Mouse (Mus musculus) hindbrain, embryonic 15.5 days (tissue): ENCODE results near the gene Nemp1. TPM values are rescaled to one million over a fixed set of nuclear protein-coding genes. Genes with fewer than 3 reads are reported as not detected.

ENCODE experiments used
- ATAC-seq: fragments of 200-750 bp; cut with Nextera tagmentation; 2 replicates; pipeline ENCODE4 v1.8.0; 2017; ENCODE audit warnings: low read depth, moderate number of reproducible peaks, moderate TSS enrichment; ENCODE audit not compliant: low FRiP score
- H3K27ac ChIP-seq: fragments of 300-500 bp; sonication (generic); replicated peaks from 2 replicates; pipeline ENCODE4 v1.5.1; 2015; ENCODE audit warnings: mild to moderate bottlenecking, inconsistent platforms
- H3K27me3 ChIP-seq: fragments of 300-500 bp; sonication (generic); 2 replicates; pipeline ENCODE4 v1.6.1; 2015; ENCODE audit warnings: control low read depth, inconsistent platforms
- H3K36me3 ChIP-seq: fragments of 300-500 bp; sonication (generic); 2 replicates; pipeline ENCODE4 v1.6.1; 2015; ENCODE audit warnings: control low read depth, inconsistent platforms
- H3K4me1 ChIP-seq: fragments of 300-500 bp; sonication (generic); replicated peaks from 2 replicates; pipeline ENCODE4 v1.6.1; 2015; ENCODE audit warnings: control low read depth, inconsistent platforms
- H3K4me2 ChIP-seq: fragments of 300-500 bp; sonication (generic); 2 replicates; pipeline ENCODE4 v1.6.1; 2015; ENCODE audit warnings: moderate library complexity, mild to moderate bottlenecking, inconsistent platforms
- H3K4me3 ChIP-seq: fragments of 300-500 bp; sonication (generic); 2 replicates; pipeline ENCODE4 v1.5.1; 2015; ENCODE audit warnings: mild to moderate bottlenecking, inconsistent platforms
- H3K9ac ChIP-seq: fragments of 300-500 bp; sonication (generic); 2 replicates; pipeline ENCODE4 v1.6.1; 2015; ENCODE audit warnings: inconsistent platforms
- H3K9me3 ChIP-seq: fragments of 300-500 bp; sonication (generic); 2 replicates; pipeline ENCODE4 v1.6.1; 2016; ENCODE audit warnings: control low read depth, inconsistent platforms
- WGBS: fragments of 180-500 bp; shearing (Covaris S2); methylation state at CpG from one replicate; pipeline ENCODE4 v1.1.7; 2015; 5-methylcytosine and 5-hydroxymethylcytosine counted together
- polyA plus RNA-seq: library from polyadenylated mRNA; unstranded; fragments of >200 nt; fragmentation: Nextera tagmentation; extraction: Ambion mirVana; gene quantifications from 2 replicates; pipeline ENCODE4 v1.2.1, GENCODE M21; 2015

Gene Nemp1
- polyA plus RNA-seq, result 3.1 and 3.4 TPM in 2 replicates

- no peaks in the 10 kb centered on the region for H3K9me3 ChIP-seq
- H3K27ac ChIP-seq, result peak within 1 kb of the TSS; percentile 73
- peaks cover 54% of the 10 kb centered on the region for H3K4me1 ChIP-seq
- ATAC-seq, result peak; percentile 60
- peak within 1 kb of the TSS; percentile 47 for H3K9ac ChIP-seq
- peak within 1 kb of the TSS; percentile 49 for H3K4me3 ChIP-seq
- under 1% methylated on average over 63 of the region's 73 CpGs for WGBS
- H3K36me3 ChIP-seq, result no peaks in the 10 kb centered on the region
- peak within 1 kb of the TSS; percentile 91 for H3K4me2 ChIP-seq
- peaks cover 60% of the 10 kb centered on the region for H3K27me3 ChIP-seq
Observed at GRCm38 (mm10) chr10:127666501-127667268, at the start of gene Nemp1. Gene Nemp1 (plus strand): TSS chr10:127666901.

- Histone ChIP-seq H3K4me1 (peaks cover 62% of the 10 kb centered on the region), H3K4me3 (no peak overlapping the region), H3K9ac (peak overlapping the region; percentile 19; the same call in 1 of the 2 replicates), H3K27me3 (no peaks in the 10 kb centered on the region), H3K4me2 (peak overlapping the region; percentile 87), H3K36me3 (peaks cover 4% of the 10 kb centered on the region), H3K9me3 (no peaks in the 10 kb centered on the region), H3K27ac (no peak overlapping the region)
- ATAC-seq, result no peak
- 62% methylated on average over 4 of the region's 4 CpGs for WGBS
Observed at GRCm38 (mm10) chr10:127617294-127617693, 49.4 kb upstream of the Nemp1 start.

DNA sequence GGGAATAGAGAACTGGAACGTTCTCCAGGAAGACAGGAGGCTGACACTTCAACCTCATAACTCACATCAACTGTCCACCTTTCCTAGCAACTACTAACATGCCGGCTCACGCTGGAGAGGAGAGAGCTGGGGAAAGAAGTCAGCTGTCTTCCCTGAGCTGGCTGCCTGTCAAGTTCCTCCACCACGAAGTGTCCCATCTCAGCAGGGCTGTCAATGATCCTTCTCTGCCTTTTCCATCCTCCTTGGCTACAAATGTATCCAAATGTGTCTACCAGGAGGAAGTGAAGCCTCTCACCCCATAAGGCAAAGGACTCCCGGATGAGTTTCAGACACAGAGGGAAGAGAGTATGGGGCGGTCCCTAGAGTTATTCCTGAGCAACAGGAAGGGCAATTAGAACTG, 48.5 kb upstream of the Nemp1 start:
- 38% methylated on average over 6 of the region's 6 CpGs for WGBS
- H3K9me3 ChIP-seq, result no peaks in the 10 kb centered on the region
- H3K27ac ChIP-seq, result no peak overlapping the region
- no peak for ATAC-seq
- 0 out of 2 replicates have a peak overlapping the region, but pooled peaks have one; percentile 70 for H3K9ac ChIP-seq
- peak overlapping the region; percentile 87 for H3K4me2 ChIP-seq
- H3K36me3 ChIP-seq, result no peaks in the 10 kb centered on the region
- no peaks in the 10 kb centered on the region for H3K27me3 ChIP-seq
- H3K4me3 ChIP-seq, result peak overlapping the region; percentile 71
- peaks cover 62% of the 10 kb centered on the region for H3K4me1 ChIP-seq

GRCm38 (mm10) chr10:127619119-127619721, 47.5 kb upstream of the Nemp1 start:
- no peaks in the 10 kb centered on the region for H3K27me3 ChIP-seq
- H3K4me1 ChIP-seq, result peaks cover 55% of the 10 kb centered on the region
- ATAC-seq, result no peak
- H3K9ac ChIP-seq, result peak overlapping the region; percentile 70
- peak overlapping the region; percentile 87 for H3K4me2 ChIP-seq
- no peaks in the 10 kb centered on the region for H3K36me3 ChIP-seq
- 23% methylated on average over 8 of the region's 8 CpGs for WGBS
- peak overlapping the region; percentile 71 for H3K4me3 ChIP-seq
- H3K27ac ChIP-seq, result peak overlapping the region; percentile 86
- H3K9me3 ChIP-seq, result no peaks in the 10 kb centered on the region

DNA sequence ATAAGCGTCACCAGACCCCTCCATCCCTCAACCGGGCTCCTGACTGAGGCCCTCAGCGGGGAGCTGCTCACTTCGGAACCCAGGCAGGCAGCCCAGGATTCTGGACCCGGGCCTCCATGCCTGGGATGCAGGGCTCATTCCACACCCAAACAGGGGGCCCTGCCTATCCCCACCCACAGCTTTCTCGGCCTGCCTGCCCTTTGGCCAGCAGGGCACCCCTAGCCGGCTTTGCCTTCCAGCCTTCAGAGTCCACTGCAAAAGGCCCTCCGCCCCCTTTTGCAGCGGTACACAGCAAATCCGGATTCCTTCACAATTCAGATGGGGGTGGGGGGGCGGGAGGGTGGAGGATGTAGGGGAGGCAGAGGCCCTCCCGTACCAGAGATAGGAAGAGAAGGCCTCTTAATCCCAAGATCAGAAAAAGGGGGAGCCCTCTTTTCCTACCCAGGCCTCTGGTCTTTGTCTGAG, 46.7 kb upstream of the Nemp1 start:
- Histone ChIP-seq H3K36me3 (no peaks in the 10 kb centered on the region), H3K27ac (peak overlapping the region; percentile 86), H3K27me3 (no peaks in the 10 kb centered on the region), H3K9ac (peak overlapping the region; percentile 70), H3K4me1 (peaks cover 47% of the 10 kb centered on the region), H3K4me2 (peak overlapping the region; percentile 87), H3K4me3 (peak overlapping the region; percentile 71), H3K9me3 (no peaks in the 10 kb centered on the region)
- WGBS, result under 1% methylated on average over 12 of the region's 12 CpGs
- ATAC-seq, result peak; percentile 2; the same call in 1 of the 2 replicates

DNA sequence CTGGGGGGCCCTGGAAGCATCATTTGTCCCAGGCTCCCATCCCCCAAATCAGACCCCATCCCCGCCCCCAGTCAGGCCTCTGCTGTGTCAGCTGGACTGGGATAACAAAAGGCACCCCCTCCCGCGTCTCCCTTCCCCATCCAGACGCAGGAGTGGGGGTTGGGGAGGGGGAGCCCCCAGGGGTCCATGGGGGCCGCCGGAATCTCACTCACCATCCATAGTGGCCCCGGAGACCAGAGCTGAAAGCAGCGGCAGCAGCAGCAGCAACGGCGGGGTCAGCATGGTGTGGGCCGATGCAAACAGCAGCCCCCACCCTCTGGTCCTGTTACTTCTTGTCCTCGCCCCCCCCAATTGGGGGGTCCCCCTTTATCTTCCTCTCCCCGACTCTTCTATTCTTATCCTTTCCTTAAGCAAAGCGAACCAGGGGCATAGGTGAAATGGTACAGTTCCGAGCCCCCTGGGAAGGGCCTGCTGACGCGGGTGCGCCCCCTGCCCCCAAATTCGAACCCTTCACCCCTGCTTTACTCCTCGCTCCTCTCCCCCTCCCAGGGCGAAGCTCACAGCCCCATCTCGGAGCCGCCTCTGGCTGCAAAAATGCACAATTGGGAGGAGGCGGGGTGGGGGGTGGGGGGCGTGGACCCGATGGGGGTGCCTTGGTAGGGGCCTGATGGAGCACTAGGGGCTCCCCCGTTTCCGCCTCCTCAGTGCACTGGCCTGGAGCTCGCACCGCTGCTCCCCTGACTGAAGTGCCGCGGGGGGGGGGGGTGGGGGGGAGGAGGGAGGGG, 46.1 kb upstream of the Nemp1 start, which contains the start of gene Lrp1:
Gene Lrp1, minus strand, starts transcription at position 743 of the 785 bp plus-strand sequence.
- peak; percentile 76 for ATAC-seq
- peak within 1 kb of the TSS; percentile 70 for H3K9ac ChIP-seq
- H3K4me3 ChIP-seq, result peak within 1 kb of the TSS; percentile 71
- H3K4me1 ChIP-seq, result peaks cover 41% of the 10 kb centered on the region
- H3K27me3 ChIP-seq, result no peaks in the 10 kb centered on the region
- no peaks in the 10 kb centered on the region for H3K9me3 ChIP-seq
- 0% methylated on average over 24 of the region's 32 CpGs for WGBS
- peak within 1 kb of the TSS; percentile 86 for H3K27ac ChIP-seq
- H3K36me3 ChIP-seq, result no peaks in the 10 kb centered on the region
- H3K4me2 ChIP-seq, result peak within 1 kb of the TSS; percentile 87

DNA sequence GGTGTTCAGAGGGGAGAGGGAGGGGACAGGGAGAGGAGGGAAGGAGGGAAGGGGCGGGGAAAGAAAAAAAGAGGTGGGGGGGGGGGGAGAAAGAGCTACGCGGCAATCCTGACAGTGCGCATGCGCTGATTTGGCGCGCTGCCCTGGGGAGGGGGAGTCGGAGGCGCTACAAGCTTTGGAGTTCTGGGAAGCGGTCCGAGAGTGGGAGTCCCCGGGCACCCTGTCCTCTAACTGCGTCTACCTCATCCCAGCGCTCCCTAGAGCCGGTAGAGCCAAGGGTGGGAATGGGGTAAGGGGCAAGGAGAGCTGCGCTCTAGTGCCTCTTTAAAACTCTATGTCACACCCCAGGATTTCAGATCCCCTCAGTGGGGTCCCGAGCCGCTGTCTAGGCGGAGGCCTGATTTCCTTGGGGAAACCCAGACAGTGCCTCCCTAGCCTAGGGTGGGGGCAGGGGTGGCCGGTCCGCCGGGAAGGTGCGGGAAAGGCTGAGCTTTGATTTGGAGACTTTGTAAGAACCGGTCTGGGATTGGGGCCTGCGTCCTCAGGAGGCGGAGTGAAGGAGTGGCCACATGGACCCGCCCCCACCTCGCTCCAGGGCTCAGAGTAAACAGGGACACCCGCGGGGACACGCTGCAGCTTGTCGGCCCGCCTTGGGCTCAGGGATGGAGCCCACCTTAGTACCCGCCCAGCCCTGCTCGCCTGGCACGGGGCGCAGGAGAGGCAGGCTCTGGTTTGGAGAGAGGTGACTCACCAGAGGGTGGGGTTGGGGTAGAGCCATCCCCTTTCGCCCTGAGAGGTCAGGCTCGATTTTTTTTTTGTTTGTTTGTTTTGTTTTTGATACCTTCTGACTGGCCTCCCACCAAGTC, 45.3 kb upstream of the Nemp1 start:
- under 1% methylated on average over 36 of the region's 39 CpGs for WGBS
- Histone ChIP-seq H3K27ac (peak overlapping the region; percentile 82), H3K4me3 (peak overlapping the region; percentile 71), H3K4me2 (peak overlapping the region; percentile 87), H3K27me3 (no peaks in the 10 kb centered on the region), H3K36me3 (no peaks in the 10 kb centered on the region), H3K9ac (peak overlapping the region; percentile 43), H3K9me3 (no peaks in the 10 kb centered on the region), H3K4me1 (peaks cover 33% of the 10 kb centered on the region)
- peak; percentile 84 for ATAC-seq

DNA sequence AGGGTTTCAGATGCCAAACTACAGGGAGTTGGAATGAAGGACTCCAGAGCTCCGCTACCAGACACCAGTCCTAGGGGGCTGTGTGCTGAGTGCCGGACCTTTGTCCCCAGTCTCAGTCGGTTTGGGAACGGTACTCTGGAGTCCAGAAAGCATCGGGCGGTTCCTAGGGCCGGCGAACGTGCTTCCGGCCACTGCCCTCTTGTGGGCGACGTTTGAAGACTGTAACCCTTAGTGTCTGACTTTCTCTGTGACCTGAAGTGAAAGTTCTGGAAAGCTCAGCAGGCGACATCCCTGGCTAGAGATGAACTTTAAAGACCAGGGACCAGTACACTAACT, 44.7 kb upstream of the Nemp1 start:
- peaks cover 27% of the 10 kb centered on the region for H3K4me1 ChIP-seq
- H3K36me3 ChIP-seq, result no peaks in the 10 kb centered on the region
- peak overlapping the region; percentile 71 for H3K4me3 ChIP-seq
- ATAC-seq, result peak; percentile 24; the same call in 1 of the 2 replicates
- no peaks in the 10 kb centered on the region for H3K9me3 ChIP-seq
- WGBS, result 1% methylated on average over 13 of the region's 13 CpGs
- H3K27me3 ChIP-seq, result no peaks in the 10 kb centered on the region
- H3K4me2 ChIP-seq, result peak overlapping the region; percentile 87
- peak overlapping the region; percentile 43 for H3K9ac ChIP-seq
- peak overlapping the region; percentile 82 for H3K27ac ChIP-seq

- no peak for ATAC-seq
- Histone ChIP-seq H3K4me2 (no peak overlapping the region), H3K4me1 (peaks cover 21% of the 10 kb centered on the region), H3K27me3 (no peaks in the 10 kb centered on the region), H3K27ac (no peak overlapping the region), H3K9ac (no peak overlapping the region), H3K36me3 (no peaks in the 10 kb centered on the region), H3K9me3 (no peaks in the 10 kb centered on the region), H3K4me3 (no peak overlapping the region)
- WGBS, result 60% methylated on average over 4 of the region's 4 CpGs
Observed at GRCm38 (mm10) chr10:127622661-127623060, 44.0 kb upstream of the Nemp1 start.

DNA sequence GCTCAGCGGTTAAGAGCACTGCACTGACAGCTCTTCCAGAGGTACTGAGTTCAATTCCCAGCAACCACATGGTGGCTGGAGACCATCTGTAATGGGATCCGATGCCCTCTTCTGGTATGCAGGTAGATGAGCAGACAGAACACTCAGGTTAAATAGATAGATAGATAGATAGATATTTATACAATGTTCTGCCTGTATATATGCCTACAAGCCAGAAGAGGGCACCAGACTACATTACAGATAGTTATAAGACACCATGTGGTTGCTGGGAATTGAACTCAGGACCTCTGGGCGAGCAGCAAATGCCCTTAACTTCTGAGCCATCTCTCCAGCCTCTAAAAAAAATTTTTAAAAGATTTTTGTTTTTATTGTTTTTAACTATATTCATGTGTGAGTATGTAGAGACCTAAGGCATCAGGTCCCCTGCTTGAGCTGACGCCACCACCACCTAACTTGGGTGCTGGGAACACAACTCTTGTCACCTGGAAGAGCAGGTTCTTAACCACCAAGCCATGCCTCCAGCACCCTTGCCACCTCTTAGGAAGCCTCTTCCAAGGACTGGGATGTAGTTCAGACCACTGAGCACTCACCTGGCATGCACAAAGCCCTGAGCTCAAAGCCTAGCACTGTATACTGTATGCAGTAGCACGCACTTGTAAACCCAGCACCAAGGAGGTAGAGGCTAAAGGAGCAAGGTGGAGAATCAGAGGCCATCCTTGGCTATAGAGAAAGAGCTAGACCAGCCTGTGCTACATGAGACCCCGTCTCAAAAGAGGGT, 43.1 kb upstream of the Nemp1 start:
- no peak overlapping the region for H3K4me3 ChIP-seq
- peaks cover 11% of the 10 kb centered on the region for H3K4me1 ChIP-seq
- H3K27me3 ChIP-seq, result no peaks in the 10 kb centered on the region
- 92% methylated on average over 6 of the region's 6 CpGs for WGBS
- ATAC-seq, result no peak
- no peaks in the 10 kb centered on the region for H3K9me3 ChIP-seq
- no peak overlapping the region for H3K4me2 ChIP-seq
- no peaks in the 10 kb centered on the region for H3K36me3 ChIP-seq
- H3K27ac ChIP-seq, result no peak overlapping the region
- H3K9ac ChIP-seq, result no peak overlapping the region
